Mouse (Mus musculus) thymus, adult 2 months (tissue): Measurements from ENCODE around the gene Wdr43. TPM values are rescaled to one million over a fixed set of nuclear protein-coding genes. Genes with fewer than 3 reads are reported as not detected.

Experiments used
- DNase-seq: peaks from one replicate; pipeline ENCODE4 v3.0.0; 2021
- H3K27ac ChIP-seq: fragments of 200-500 bp; 2 replicates; pipeline ENCODE4 v1.5.1; 2012; ENCODE audit warnings: low read length, control low read depth; ENCODE audit not compliant: control insufficient read depth, insufficient read depth
- H3K27me3 ChIP-seq: fragments of 200-500 bp; 2 replicates; pipeline ENCODE4 v1.6.1; 2012; ENCODE audit warnings: mild to moderate bottlenecking, low read length, moderate library complexity, mixed read lengths; ENCODE audit not compliant: control insufficient read depth, insufficient read depth
- H3K36me3 ChIP-seq: fragments of 200-500 bp; 2 replicates; pipeline ENCODE4 v1.6.1; 2012; ENCODE audit warnings: mild to moderate bottlenecking, low read length, moderate library complexity; ENCODE audit not compliant: control insufficient read depth, insufficient read depth
- H3K4me1 ChIP-seq: fragments of 200-500 bp; replicated peaks from 2 replicates; pipeline ENCODE4 v1.6.1; 2012; ENCODE audit warnings: low read length; ENCODE audit not compliant: control insufficient read depth, insufficient read depth
- H3K4me3 ChIP-seq: fragments of 200-500 bp; 2 replicates; pipeline ENCODE4 v1.5.1; 2012; ENCODE audit warnings: mild to moderate bottlenecking, low read length, control low read depth, moderate library complexity; ENCODE audit not compliant: control insufficient read depth, insufficient read depth
- CTCF ChIP-seq: fragments of 200-500 bp; IDR thresholded peaks from 2 replicates; pipeline ENCODE4 v1.5.1; 2012; ENCODE audit warnings: mild to moderate bottlenecking, control low read depth, low read length, moderate library complexity, borderline replicate concordance; ENCODE audit not compliant: control insufficient read depth, poor library complexity, insufficient read depth; ENCODE audit errors: extremely low read depth
- POLR2A ChIP-seq: fragments of 200-500 bp; IDR thresholded peaks from 2 replicates; pipeline ENCODE4 v1.6.1; 2012; ENCODE audit warnings: mild to moderate bottlenecking, low read length, control low read depth, moderate library complexity; ENCODE audit not compliant: control insufficient read depth, poor library complexity, insufficient read depth; ENCODE audit errors: extremely low read depth
- WGBS: fragments of 180-500 bp; shearing (Covaris S2); methylation state at CpG from one replicate; pipeline ENCODE4 v1.1.7; 2018; 5-methylcytosine and 5-hydroxymethylcytosine counted together
- polyA plus RNA-seq: library from polyadenylated mRNA; depleted of rRNA; stranded (reverse); fragments of >200 nt; gene quantifications from 2 replicates; pipeline ENCODE4 v1.2.3, GENCODE M21; 2012

Gene Wdr43
- polyA plus RNA-seq, 1 experiment: 16.1 TPM

DNA sequence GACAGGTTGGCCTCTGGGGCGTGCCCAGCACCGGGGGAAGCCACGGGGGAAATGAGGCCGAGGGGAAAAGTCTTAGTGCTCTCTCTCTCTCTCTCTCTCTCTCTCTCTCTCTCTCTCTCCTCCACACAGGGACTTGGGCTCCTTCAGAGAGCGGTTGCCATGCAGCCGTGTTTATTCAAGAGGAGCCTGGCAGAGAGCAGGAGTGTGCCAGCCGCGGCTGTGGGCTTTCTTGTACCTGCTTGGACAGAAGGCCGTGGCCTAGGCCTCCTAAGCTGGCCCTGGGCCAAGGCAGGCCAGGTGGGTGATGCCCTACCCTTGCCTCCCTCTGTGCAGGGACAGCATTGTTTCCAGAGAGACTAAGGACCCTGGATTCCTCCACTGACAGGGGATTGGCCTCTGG lies 57.4 kb downstream of the Wdr43 start, which contains the start of gene Togaram2:
Gene Togaram2 (plus strand): TSS at position 170 of the 400 bp plus-strand sequence.
- Histone ChIP-seq H3K4me1 (no peaks in the 10 kb centered on the region), H3K36me3 (no peaks in the 10 kb centered on the region), H3K27me3 (no peaks in the 10 kb centered on the region), H3K27ac (no peak within 1 kb of the TSS), H3K4me3 (no peak within 1 kb of the TSS)
- TF ChIP-seq POLR2A: no peak
- no peak for TF ChIP-seq CTCF
- DNase-seq: no peak
- WGBS: 73% methylated on average over 9 of the region's 9 CpGs

DNA sequence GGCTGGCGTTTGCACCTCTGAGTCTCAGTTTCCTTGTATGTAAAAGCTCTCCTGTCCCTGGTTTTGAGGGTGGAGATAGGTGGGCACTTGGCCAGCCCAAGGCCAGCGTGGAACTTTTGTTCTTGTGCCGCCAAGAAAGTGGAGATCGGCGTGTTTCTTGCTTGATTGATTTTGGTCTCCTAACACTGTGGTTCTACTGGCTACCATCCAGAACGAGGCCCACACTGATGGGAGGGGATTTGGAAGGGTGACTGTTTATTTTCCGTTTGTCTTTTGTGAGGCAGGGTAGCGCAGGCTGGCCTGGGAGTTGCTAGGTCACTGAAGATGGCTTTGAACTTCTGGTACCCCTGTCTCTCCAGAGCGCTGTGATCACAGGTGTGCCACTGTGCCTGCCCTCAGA lies 58.2 kb downstream of the Wdr43 start:
- no peaks in the 10 kb centered on the region for H3K4me1 ChIP-seq
- WGBS: 86% methylated on average over 9 of the region's 9 CpGs
- TF ChIP-seq CTCF (no peak), POLR2A (no peak)
- no peaks in the 10 kb centered on the region for H3K27me3 ChIP-seq
- no peaks in the 10 kb centered on the region for H3K36me3 ChIP-seq
- H3K4me3 ChIP-seq: no peak overlapping the region
- DNase-seq: no peak
- no peak overlapping the region for H3K27ac ChIP-seq

DNA sequence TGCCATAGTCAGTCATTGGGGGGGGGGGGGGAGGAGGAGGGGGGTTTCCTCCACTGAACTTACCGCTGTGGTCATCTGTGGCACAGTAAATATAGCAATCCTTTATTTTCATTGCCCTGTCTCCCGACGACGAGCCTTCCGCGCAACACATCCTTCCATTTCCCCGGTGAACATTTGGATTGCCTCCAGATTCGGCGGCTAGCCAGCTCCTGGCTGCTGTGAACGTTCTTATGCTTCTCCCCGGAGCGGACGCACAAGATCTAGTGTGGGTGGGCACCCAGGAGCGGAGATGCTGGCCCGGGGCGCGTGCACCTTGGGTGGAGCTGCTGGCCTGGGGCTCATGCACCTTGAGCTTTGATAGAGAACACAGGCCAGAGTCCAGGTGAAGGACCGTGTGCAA lies 59.2 kb downstream of the Wdr43 start:
- WGBS: 93% methylated on average over 18 of the region's 18 CpGs
- Histone ChIP-seq H3K4me1 (no peaks in the 10 kb centered on the region), H3K27me3 (no peaks in the 10 kb centered on the region), H3K36me3 (no peaks in the 10 kb centered on the region), H3K4me3 (no peak overlapping the region), H3K27ac (no peak overlapping the region)
- no peak for DNase-seq
- TF ChIP-seq POLR2A (no peak), CTCF (no peak)

DNA sequence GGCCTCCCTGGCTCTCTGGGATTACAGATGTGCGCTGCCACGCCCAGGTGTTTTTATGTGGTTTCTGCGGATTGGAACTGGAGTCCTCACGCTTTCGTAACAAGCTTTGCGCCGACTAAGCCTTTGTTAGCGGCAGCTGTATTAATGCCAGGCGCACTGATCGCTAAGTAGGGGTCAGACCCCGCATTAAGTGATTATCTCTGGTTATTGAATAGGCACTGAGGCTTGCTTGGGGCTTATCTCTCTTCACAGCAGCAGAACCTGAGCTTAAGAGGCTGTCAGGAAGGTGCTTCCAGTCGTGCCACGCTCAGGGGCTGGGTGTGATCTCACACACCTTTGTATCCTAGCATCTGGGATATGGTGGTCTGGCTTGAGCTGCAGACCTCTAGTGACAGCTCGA lies 66.0 kb downstream of the Wdr43 start:
- Histone ChIP-seq H3K27ac (no peak overlapping the region), H3K27me3 (no peaks in the 10 kb centered on the region), H3K36me3 (no peaks in the 10 kb centered on the region), H3K4me3 (no peak overlapping the region), H3K4me1 (no peaks in the 10 kb centered on the region)
- no peak for DNase-seq
- TF ChIP-seq POLR2A (no peak), CTCF (no peak)
- 87% methylated on average over 14 of the region's 14 CpGs for WGBS

DNA sequence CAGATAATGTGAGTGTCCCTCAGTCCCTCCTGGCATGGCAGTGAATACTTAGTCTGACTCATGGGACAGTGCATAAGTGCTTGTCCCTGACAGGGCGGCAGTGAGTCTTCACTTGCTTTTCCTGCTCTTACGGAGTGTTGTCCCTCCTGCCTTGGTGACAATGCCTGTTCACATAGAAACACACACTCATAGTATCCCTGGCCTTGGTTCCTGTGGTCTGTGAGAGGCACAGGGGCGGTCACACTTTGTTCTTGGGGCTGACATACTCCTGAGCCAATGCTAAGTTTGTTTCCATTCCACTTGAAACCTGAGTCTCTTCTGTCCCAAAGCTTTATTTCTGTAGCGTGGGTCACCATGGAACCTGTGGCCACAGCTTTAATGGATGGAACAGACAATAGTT lies 66.7 kb downstream of the Wdr43 start:
- Histone ChIP-seq H3K27me3 (no peaks in the 10 kb centered on the region), H3K4me1 (no peaks in the 10 kb centered on the region), H3K27ac (no peak overlapping the region), H3K4me3 (no peak overlapping the region), H3K36me3 (no peaks in the 10 kb centered on the region)
- no peak for TF ChIP-seq CTCF
- DNase-seq: no peak
- 95% methylated on average over 4 of the region's 4 CpGs for WGBS

DNA sequence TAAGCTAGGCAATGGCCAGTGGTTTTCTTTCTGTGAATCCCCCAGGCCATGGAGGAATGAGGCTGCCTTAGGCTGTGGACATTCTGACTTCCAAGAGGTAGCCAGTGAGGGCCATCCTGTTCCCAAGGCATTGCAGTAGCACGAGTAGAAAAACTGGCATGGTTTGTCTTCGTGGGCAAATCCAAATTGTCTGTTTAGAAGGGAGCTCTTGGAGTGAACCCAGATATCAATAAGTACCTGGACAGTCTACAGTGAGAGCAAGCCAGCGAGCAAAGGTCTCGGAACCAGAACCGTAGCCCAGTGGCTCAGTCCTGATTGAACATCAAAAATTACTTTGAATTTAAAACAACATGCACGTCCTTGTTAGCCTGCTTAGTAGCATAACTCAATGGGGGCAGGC lies 67.6 kb downstream of the Wdr43 start:
- no peak overlapping the region for H3K4me3 ChIP-seq
- H3K27ac ChIP-seq: no peak overlapping the region
- no peak for TF ChIP-seq CTCF
- TF ChIP-seq POLR2A: no peak
- no peaks in the 10 kb centered on the region for H3K4me1 ChIP-seq
- 92% methylated on average over 6 of the region's 6 CpGs for WGBS
- no peaks in the 10 kb centered on the region for H3K36me3 ChIP-seq
- DNase-seq: no peak
- no peaks in the 10 kb centered on the region for H3K27me3 ChIP-seq

DNA sequence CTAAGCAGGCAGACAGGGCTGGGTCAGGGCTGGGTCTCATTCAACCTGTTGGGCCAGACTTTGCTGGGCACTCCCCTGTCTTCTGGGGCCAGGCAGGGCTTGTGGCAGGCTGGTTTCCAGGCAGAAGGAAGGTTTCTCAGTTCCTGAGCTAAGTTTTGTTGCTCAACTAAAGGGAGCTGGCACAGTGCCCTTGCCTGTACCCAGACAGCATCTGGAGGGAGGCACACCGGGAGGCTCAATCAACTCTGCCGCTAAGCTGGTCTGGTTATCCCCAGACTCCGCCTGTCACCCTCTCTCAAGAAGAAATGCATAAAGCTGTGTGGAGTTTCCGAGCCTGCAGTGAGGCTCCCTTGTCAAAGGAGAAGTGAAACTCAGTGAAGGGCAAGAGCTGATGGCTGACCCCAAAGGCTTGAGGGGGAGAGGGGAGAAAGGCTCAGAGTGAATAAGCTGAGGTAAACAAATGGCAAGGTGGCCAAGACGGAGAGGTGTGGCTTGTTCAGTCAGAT lies 68.5 kb downstream of the Wdr43 start:
- Histone ChIP-seq H3K4me1 (no peaks in the 10 kb centered on the region), H3K36me3 (no peaks in the 10 kb centered on the region), H3K27me3 (no peaks in the 10 kb centered on the region), H3K4me3 (no peak overlapping the region), H3K27ac (no peak overlapping the region)
- DNase-seq: no peak
- TF ChIP-seq POLR2A (no peak), CTCF (no peak)
- WGBS: 31% methylated on average over 5 of the region's 5 CpGs
